Comparison of ENCODE assay signal across 9 mouse cellular contexts in the genomic region with DNA sequence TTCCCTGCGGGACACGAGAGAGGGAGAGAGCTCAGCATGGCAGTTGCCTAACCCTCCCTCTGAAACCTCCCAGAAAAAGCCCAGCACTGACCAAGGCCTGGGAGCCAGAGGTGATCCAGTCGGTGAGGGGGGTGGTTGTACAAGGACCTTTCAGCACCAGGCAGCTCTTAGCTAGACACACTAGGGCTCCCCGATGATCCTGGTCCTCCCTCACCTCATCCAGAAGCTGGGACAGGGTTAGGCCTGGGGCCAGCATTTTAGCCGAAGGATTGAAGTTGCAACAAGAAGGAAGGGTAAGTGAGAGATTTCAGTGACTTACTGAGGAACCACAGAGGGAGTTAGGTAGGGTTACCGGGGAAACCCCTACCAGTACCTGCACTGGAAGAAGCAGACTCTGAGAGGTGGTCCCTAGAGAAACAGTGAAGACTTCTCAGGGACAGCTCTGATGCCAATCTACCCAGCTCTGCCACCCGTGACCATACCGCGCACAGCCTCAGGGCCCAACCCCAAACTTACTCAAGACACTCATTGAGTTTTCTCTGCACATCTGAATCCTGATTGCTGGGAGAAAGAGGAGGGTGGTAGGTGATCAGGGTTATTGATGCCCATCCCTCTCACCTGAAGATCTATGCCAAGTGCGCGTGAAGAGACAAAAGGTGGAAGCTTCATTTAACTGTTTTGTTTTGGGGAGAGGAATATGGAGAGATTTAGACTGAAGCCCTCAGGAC. TPM values are rescaled to one million over a fixed set of nuclear protein-coding genes. Genes with fewer than 3 reads are reported as not detected.
DNase-seq lines count a peak whose midpoint lies in the region; ATAC-seq lines count a peak whose summit lies in the region.
"Had no signal": no experiment of that assay in that cellular context is flagged by ENCODE, and none has a peak within 500 bp of the region (broad histone marks: within the 10 kb centered on the region; RNA-seq: fewer than 3 reads in every experiment).

No protein-coding gene starts in this region.

- no peak for ATAC-seq in heart, embryonic 15.5 days (replicated peaks; ENCODE audit: insufficient number of reproducible peaks, insufficient read depth, low FRiP score, low read depth)
- ATAC-seq in hindbrain, embryonic 13.5 days (ENCODE audit: low FRiP score) = no peak
- no peak for ATAC-seq in midbrain, embryonic 12.5 days (ENCODE audit: low FRiP score, low read depth)

- peak overlapping the region; percentile 70 for H3K9ac ChIP-seq in heart, embryonic 15.5 days
- peak overlapping the region; percentile 82 for H3K9ac ChIP-seq in hindbrain, embryonic 13.5 days
- H3K9ac ChIP-seq in midbrain, embryonic 12.5 days (replicated peaks) = peak overlapping the region; percentile 77

- peaks cover 17% of the 10 kb centered on the region for H3K4me1 ChIP-seq in heart, embryonic 15.5 days (replicated peaks)
- H3K4me1 ChIP-seq in brown adipose tissue, adult 24 weeks (ENCODE audit: control insufficient read depth, insufficient read depth, insufficient read length, low read length) = peaks cover 4% of the 10 kb centered on the region; the same call in 1 of the 2 replicates
- H3K4me1 ChIP-seq in hindbrain, embryonic 13.5 days (replicated peaks) = peaks cover 37% of the 10 kb centered on the region
- H3K4me1 ChIP-seq in midbrain, embryonic 12.5 days = peaks cover 27% of the 10 kb centered on the region

- intact Hi-C loops in heart, postnatal 25 days (cut with DNase I) = no loop called here

- H3K27me3 ChIP-seq in heart, embryonic 15.5 days = peaks cover 5% of the 10 kb centered on the region; the same call in 1 of the 2 replicates
- no peaks in the 10 kb centered on the region for H3K27me3 ChIP-seq in hindbrain, embryonic 13.5 days
- H3K27me3 ChIP-seq in midbrain, embryonic 12.5 days = peaks cover 6% of the 10 kb centered on the region; the same call in 1 of the 2 replicates

- peaks cover 30% of the 10 kb centered on the region; the same call in 1 of the 2 replicates for H3K36me3 ChIP-seq in heart, embryonic 15.5 days
- peaks cover 59% of the 10 kb centered on the region for H3K36me3 ChIP-seq in hindbrain, embryonic 13.5 days
- peaks cover 47% of the 10 kb centered on the region for H3K36me3 ChIP-seq in midbrain, embryonic 12.5 days

- H3K4me3 ChIP-seq in heart, embryonic 15.5 days = peak overlapping the region; percentile 80
- H3K4me3 ChIP-seq in brown adipose tissue, adult 24 weeks (ENCODE audit: insufficient read depth, low read depth, low read length) = peak overlapping the region; percentile 91
- H3K4me3 ChIP-seq in hindbrain, embryonic 13.5 days = peak overlapping the region; percentile 71
- peak overlapping the region; percentile 72 for H3K4me3 ChIP-seq in midbrain, embryonic 12.5 days

- DNase-seq in heart, postnatal 25 days (ENCODE audit: low spot score) = no peak
- no peak for DNase-seq in thymus, postnatal 4 days
- DNase-seq in ovary, postnatal 36 days (ENCODE audit: low spot score) = no peak
- DNase-seq in cerebellum, adult 11 months = no peak
- DNase-seq: lung, adult 2 months had no signal

- H3K9me3 ChIP-seq in heart, embryonic 15.5 days (replicated peaks) = no peaks in the 10 kb centered on the region
- no peaks in the 10 kb centered on the region for H3K9me3 ChIP-seq in hindbrain, embryonic 13.5 days
- no peaks in the 10 kb centered on the region for H3K9me3 ChIP-seq in midbrain, embryonic 12.5 days

- 88% methylated on average over 11 of the region's 11 CpGs for WGBS in heart, embryonic 15.5 days
- 90% methylated on average over 11 of the region's 11 CpGs for WGBS in hindbrain, embryonic 13.5 days
- WGBS in midbrain, embryonic 12.5 days = 91% methylated on average over 11 of the region's 11 CpGs

- H3K27ac ChIP-seq in heart, embryonic 15.5 days = no peak overlapping the region
- no peak overlapping the region for H3K27ac ChIP-seq in brown adipose tissue, adult 24 weeks (replicated peaks; ENCODE audit: low read depth, low read length)
- no peak overlapping the region for H3K27ac ChIP-seq in hindbrain, embryonic 13.5 days
- H3K27ac ChIP-seq in midbrain, embryonic 12.5 days (replicated peaks) = no peak overlapping the region

- H3K4me2 ChIP-seq in heart, embryonic 15.5 days = peak overlapping the region; percentile 91
- peak overlapping the region; percentile 95 for H3K4me2 ChIP-seq in hindbrain, embryonic 13.5 days
- peak overlapping the region; percentile 96 for H3K4me2 ChIP-seq in midbrain, embryonic 12.5 days (replicated peaks)

RNA-seq across cellular contexts. Expression of gene Acd, which starts 1.2 kb away (rescaled TPM):
- 33.7 and 43.3 TPM in 2 replicates for polyA plus RNA-seq in heart, embryonic 15.5 days (2015; fragmentation: Nextera tagmentation; extraction: Ambion mirVana)
- total RNA-seq in heart, postnatal 25 days (2021) = 10 to 100 TPM; 11.1 to 13.7 TPM
- polyA plus RNA-seq in brown adipose tissue, adult 24 weeks (2012; ENCODE audit: insufficient read depth, insufficient read length, missing spikeins) = 12.3 and 15.9 TPM in 2 replicates
- polyA plus RNA-seq in hindbrain, embryonic 13.5 days (2015; fragmentation: Nextera tagmentation; extraction: Ambion mirVana) = 93.0 and 95.2 TPM in 2 replicates
- polyA plus RNA-seq in midbrain, embryonic 12.5 days (2016; fragmentation: Nextera tagmentation; extraction: Ambion mirVana) = 82.8 and 89.5 TPM in 2 replicates

RNA-seq across cellular contexts. Expression of gene Pard6a, which starts 1.3 kb away (rescaled TPM):
- polyA plus RNA-seq in heart, embryonic 15.5 days (2015; fragmentation: Nextera tagmentation; extraction: Ambion mirVana) = 13.8 and 13.9 TPM in 2 replicates
- 1 to 10 TPM; 8.4 to 9.1 TPM for total RNA-seq in heart, postnatal 25 days (2021)
- polyA plus RNA-seq in brown adipose tissue, adult 24 weeks (2012; ENCODE audit: insufficient read depth, insufficient read length, missing spikeins) = 10.2 and 10.6 TPM in 2 replicates
- 45.4 and 47.7 TPM in 2 replicates for polyA plus RNA-seq in hindbrain, embryonic 13.5 days (2015; fragmentation: Nextera tagmentation; extraction: Ambion mirVana)
- polyA plus RNA-seq in midbrain, embryonic 12.5 days (2016; fragmentation: Nextera tagmentation; extraction: Ambion mirVana) = 31.7 and 32.7 TPM in 2 replicates

RNA-seq across cellular contexts. Expression of gene 4933405L10Rik, which starts 7.8 kb away (rescaled TPM):
- polyA plus RNA-seq in heart, embryonic 15.5 days (2015; fragmentation: Nextera tagmentation; extraction: Ambion mirVana) = not detected in 2 replicates
- not detected for total RNA-seq in heart, postnatal 25 days (2021)
- polyA plus RNA-seq in brown adipose tissue, adult 24 weeks (2012; ENCODE audit: insufficient read depth, insufficient read length, missing spikeins) = 0.87 TPM in 1 of 2 replicates, not detected in the other
- 0.16 and 0.28 TPM in 2 replicates for polyA plus RNA-seq in hindbrain, embryonic 13.5 days (2015; fragmentation: Nextera tagmentation; extraction: Ambion mirVana)
- 0.27 TPM in 1 of 2 replicates, not detected in the other for polyA plus RNA-seq in midbrain, embryonic 12.5 days (2016; fragmentation: Nextera tagmentation; extraction: Ambion mirVana)
- polyA plus RNA-seq: lung, adult 2 months had no signal

RNA-seq across cellular contexts. Expression of gene Enkd1, which starts 8.4 kb away (rescaled TPM):
- 9.8 and 12.7 TPM in 2 replicates for polyA plus RNA-seq in heart, embryonic 15.5 days (2015; fragmentation: Nextera tagmentation; extraction: Ambion mirVana)
- 1 to 10 TPM; 2.0 to 2.4 TPM for total RNA-seq in heart, postnatal 25 days (2021)
- polyA plus RNA-seq in brown adipose tissue, adult 24 weeks (2012; ENCODE audit: insufficient read depth, insufficient read length, missing spikeins) = 0.52 TPM in 1 of 2 replicates, not detected in the other
- polyA plus RNA-seq in hindbrain, embryonic 13.5 days (2015; fragmentation: Nextera tagmentation; extraction: Ambion mirVana) = 12.8 TPM in 2 replicates
- 28.6 and 32.6 TPM in 2 replicates for polyA plus RNA-seq in midbrain, embryonic 12.5 days (2016; fragmentation: Nextera tagmentation; extraction: Ambion mirVana)

RNA-seq across cellular contexts. Expression of gene Carmil2, which starts 13.6 kb away (rescaled TPM):
- 0.26 and 2.4 TPM in 2 replicates for polyA plus RNA-seq in heart, embryonic 15.5 days (2015; fragmentation: Nextera tagmentation; extraction: Ambion mirVana)
- total RNA-seq in heart, postnatal 25 days (2021) = under 1 TPM; 0.18 to 0.20 TPM
- not detected in 2 replicates for polyA plus RNA-seq in brown adipose tissue, adult 24 weeks (2012; ENCODE audit: insufficient read depth, insufficient read length, missing spikeins)
- polyA plus RNA-seq in hindbrain, embryonic 13.5 days (2015; fragmentation: Nextera tagmentation; extraction: Ambion mirVana) = 16.2 TPM in 2 replicates
- 8.7 and 9.0 TPM in 2 replicates for polyA plus RNA-seq in midbrain, embryonic 12.5 days (2016; fragmentation: Nextera tagmentation; extraction: Ambion mirVana)
